Mouse (Mus musculus) forebrain, embryonic 14.5 days (tissue): ENCODE measurements around the gene Prdx6b. TPM values are rescaled to one million over a fixed set of nuclear protein-coding genes. Genes with fewer than 3 reads are reported as not detected.

Experiments used
- ATAC-seq: fragments of 200-750 bp; cut with Nextera tagmentation; 2 replicates; pipeline ENCODE4 v1.8.0; 2017; ENCODE audit warnings: mild to moderate bottlenecking, moderate library complexity
- DNase-seq: peaks from one replicate; pipeline ENCODE4 v3.0.0-alpha.2; 2015; ENCODE audit warnings: low spot score
- H3K27ac ChIP-seq: fragments of 300-500 bp; sonication (generic); 2 replicates; pipeline ENCODE4 v1.5.1; 2014; ENCODE audit warnings: low read depth, mild to moderate bottlenecking, control low read depth, low read length, moderate library complexity
- H3K27me3 ChIP-seq: fragments of 300-500 bp; sonication (generic); replicated peaks from 2 replicates; pipeline ENCODE4 v1.6.1; 2014; ENCODE audit warnings: low read length, control low read depth, mixed read lengths; ENCODE audit not compliant: control insufficient read depth, insufficient read depth
- H3K36me3 ChIP-seq: fragments of 300-500 bp; sonication (generic); 2 replicates; pipeline ENCODE4 v1.6.1; 2014; ENCODE audit warnings: low read length, control low read depth; ENCODE audit not compliant: control insufficient read depth, insufficient read depth
- H3K4me1 ChIP-seq: fragments of 300-500 bp; sonication (generic); 2 replicates; pipeline ENCODE4 v1.6.1; 2014; ENCODE audit warnings: antibody characterized with exemption, low read length, control low read depth; ENCODE audit not compliant: control insufficient read depth, insufficient read depth
- H3K4me2 ChIP-seq: fragments of 300-500 bp; sonication (generic); 2 replicates; pipeline ENCODE4 v1.6.1; 2014; ENCODE audit warnings: mild to moderate bottlenecking, control low read depth, low read length
- H3K4me3 ChIP-seq: fragments of 300-500 bp; sonication (generic); 2 replicates; pipeline ENCODE4 v1.5.1; 2014; ENCODE audit warnings: low read depth, low read length, control low read depth
- H3K9ac ChIP-seq: fragments of 300-500 bp; sonication (generic); 2 replicates; pipeline ENCODE4 v1.6.1; 2014; ENCODE audit warnings: mild to moderate bottlenecking, low read length, control low read depth, moderate library complexity
- H3K9me3 ChIP-seq: fragments of 300-500 bp; sonication (generic); replicated peaks from 2 replicates; pipeline ENCODE4 v1.6.1; 2016; ENCODE audit warnings: low read length, control low read depth, mixed read lengths; ENCODE audit not compliant: control insufficient read depth
- WGBS: fragments of 180-500 bp; shearing (Covaris S2); extraction: QIAGEN DNeasy Blood & Tissue Kit; methylation state at CpG from one replicate; pipeline ENCODE4 v1.1.7; 2014; 5-methylcytosine and 5-hydroxymethylcytosine counted together
- polyA plus RNA-seq: library from polyadenylated mRNA; unstranded; fragments of >200 nt; fragmentation: Nextera tagmentation; extraction: Ambion mirVana; gene quantifications from 2 replicates; pipeline ENCODE4 v1.2.1, GENCODE M21; 2014

The Prdx6b gene
- not detected in 2 replicates for polyA plus RNA-seq

DNA sequence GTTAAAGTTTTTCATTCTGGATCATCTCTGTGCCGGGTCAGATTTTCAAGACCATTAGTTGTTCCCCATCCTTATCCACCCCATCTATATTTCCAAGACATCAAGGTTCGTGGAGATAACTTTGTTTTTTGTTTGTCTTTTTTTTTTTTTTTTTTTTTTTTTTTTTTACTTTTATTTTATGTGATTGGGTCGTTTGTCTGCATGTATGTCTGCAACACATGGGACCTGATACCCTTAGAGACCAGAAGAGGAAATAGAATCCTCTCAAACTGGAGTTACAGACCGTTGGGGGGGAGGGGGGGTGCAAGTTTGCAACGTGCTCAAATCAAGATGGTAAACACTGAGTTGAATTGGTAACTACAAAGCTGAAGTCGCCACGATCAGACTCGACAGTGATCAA lies at the start of gene Prdx6b:
Gene Prdx6b, plus strand, starts transcription at position 301 of the 400 bp plus-strand sequence.
- 86% methylated on average over 8 of the region's 8 CpGs for WGBS
- H3K36me3 ChIP-seq = no peaks in the 10 kb centered on the region
- H3K27me3 ChIP-seq = no peaks in the 10 kb centered on the region
- no peak within 1 kb of the TSS for H3K27ac ChIP-seq
- H3K9me3 ChIP-seq = no peaks in the 10 kb centered on the region
- no peak within 1 kb of the TSS for H3K4me2 ChIP-seq
- no peaks in the 10 kb centered on the region for H3K4me1 ChIP-seq
- H3K9ac ChIP-seq = no peak within 1 kb of the TSS
- no peak within 1 kb of the TSS for H3K4me3 ChIP-seq
- DNase-seq (no peak), ATAC-seq (no peak)

DNA sequence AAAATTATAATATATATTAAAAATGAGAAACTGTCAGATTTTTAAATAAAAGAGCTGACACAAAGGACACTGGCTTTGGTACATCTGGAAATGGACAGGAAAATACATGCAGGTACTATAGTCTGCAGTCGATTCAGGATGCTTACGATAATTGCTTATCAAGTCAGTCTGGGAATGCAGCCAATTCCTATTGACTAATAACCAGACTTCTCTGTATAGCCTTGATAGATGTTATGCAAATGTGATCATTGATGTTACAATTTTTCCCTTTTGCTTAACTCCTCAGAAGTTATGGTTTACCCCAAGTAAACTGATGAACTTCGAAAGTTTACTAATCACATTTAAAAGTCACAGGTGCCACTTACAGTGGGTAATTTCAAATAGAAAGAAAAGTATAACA lies 44.8 kb upstream of the Prdx6b start:
- DNase-seq (peak; percentile 62), ATAC-seq (no peak)
- H3K4me2 ChIP-seq = no peak overlapping the region
- no peak overlapping the region for H3K27ac ChIP-seq
- H3K4me1 ChIP-seq = no peaks in the 10 kb centered on the region
- no peak overlapping the region for H3K9ac ChIP-seq
- no peaks in the 10 kb centered on the region for H3K9me3 ChIP-seq
- H3K4me3 ChIP-seq = no peak overlapping the region
- no peaks in the 10 kb centered on the region for H3K36me3 ChIP-seq
- no peaks in the 10 kb centered on the region for H3K27me3 ChIP-seq
- 70% methylated on average over 3 of the region's 3 CpGs for WGBS

DNA sequence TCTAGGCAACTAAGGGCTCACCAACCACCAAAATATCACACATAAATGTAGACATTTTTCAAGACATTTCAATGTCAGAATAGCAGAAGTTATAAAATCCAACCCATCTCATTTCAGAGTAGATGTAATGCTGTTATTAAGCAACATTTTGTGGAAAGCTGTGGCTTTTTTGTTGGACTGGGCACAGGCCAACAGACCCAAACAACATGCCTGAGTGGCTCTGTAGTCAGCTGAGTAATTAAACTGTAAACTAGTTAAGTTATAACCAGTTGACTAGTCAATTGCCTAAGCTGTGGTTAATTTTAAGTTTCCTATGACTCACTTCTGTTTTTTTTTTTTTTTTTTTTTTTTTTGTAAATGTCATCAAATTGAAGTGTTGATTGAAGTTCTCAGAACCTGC lies 44.4 kb upstream of the Prdx6b start:
- no peak overlapping the region for H3K4me3 ChIP-seq
- DNase-seq (no peak), ATAC-seq (no peak)
- no peaks in the 10 kb centered on the region for H3K36me3 ChIP-seq
- no peaks in the 10 kb centered on the region for H3K4me1 ChIP-seq
- H3K9ac ChIP-seq = no peak overlapping the region
- H3K4me2 ChIP-seq = no peak overlapping the region
- no peaks in the 10 kb centered on the region for H3K9me3 ChIP-seq
- no peak overlapping the region for H3K27ac ChIP-seq
- H3K27me3 ChIP-seq = no peaks in the 10 kb centered on the region

DNA sequence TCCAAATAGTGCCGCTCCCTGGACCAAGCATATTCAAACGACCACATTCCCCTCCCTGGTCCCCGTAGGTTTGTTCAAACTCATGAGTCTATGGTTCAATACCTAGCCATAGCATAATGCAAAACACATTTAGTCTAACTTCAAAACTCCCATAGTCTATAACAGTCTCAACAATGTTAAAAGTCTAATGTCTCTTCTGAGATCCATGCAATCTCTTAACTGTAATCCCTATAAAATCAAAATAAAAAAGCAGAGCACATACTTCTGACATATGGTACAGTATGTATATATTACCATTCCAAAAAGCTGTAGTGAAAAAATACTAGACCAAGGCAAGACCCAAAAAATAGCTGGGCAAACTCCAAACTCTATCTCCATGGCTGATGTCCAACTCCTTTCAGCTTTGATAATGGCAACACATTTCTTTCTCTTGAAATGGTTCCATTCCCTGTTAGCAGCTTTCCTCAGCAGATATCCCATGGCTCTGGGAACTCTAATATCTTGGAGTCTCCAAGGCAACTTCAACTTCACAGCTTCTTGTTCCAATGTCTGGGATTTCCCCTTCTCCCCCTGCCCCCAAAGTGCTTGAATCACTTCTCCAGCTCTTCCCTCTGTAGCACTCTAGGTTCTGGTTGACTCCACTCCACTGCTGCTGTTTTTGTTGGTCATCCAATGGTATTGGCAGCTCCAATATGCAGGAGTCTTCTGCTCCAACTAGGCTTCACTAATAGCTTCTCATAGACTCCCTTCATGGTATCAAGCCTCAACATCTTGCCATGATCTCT lies 32.2 kb upstream of the Prdx6b start:
- DNase-seq = peak; percentile 13
- no peak overlapping the region for H3K4me3 ChIP-seq
- no peak for ATAC-seq
- H3K4me2 ChIP-seq = no peak overlapping the region
- 89% methylated on average over 3 of the region's 3 CpGs for WGBS
- no peaks in the 10 kb centered on the region for H3K27me3 ChIP-seq
- no peak overlapping the region for H3K27ac ChIP-seq
- H3K9ac ChIP-seq = no peak overlapping the region
- H3K36me3 ChIP-seq = no peaks in the 10 kb centered on the region
- no peaks in the 10 kb centered on the region for H3K9me3 ChIP-seq
- no peaks in the 10 kb centered on the region for H3K4me1 ChIP-seq

DNA sequence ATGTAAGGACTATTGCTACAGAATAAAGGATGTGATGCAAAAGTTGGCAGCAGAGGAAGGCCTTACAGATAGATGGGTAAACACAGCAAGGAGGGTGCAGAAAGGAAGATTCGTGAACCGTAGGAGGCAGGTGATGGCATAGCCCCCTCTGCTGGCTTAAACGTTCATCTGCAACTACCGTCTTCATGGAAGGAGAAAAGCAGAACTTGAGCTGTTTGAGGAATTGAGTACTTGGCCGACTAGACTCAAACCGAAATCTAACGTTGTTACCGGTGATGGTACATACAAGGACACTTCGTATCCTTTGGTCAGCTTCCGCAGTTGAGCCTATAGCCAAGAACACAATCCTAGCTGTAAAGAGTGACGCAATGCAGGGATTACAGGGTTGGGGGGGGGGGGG lies 25.4 kb upstream of the Prdx6b start:
- no peaks in the 10 kb centered on the region for H3K9me3 ChIP-seq
- peak overlapping the region; percentile 10; the same call in 1 of the 2 replicates for H3K4me2 ChIP-seq
- 15% methylated on average over 11 of the region's 11 CpGs for WGBS
- no peak overlapping the region for H3K4me3 ChIP-seq
- no peaks in the 10 kb centered on the region for H3K27me3 ChIP-seq
- DNase-seq = peak; percentile 78
- no peaks in the 10 kb centered on the region for H3K4me1 ChIP-seq
- ATAC-seq = peak; percentile 63
- H3K27ac ChIP-seq = no peak overlapping the region
- no peaks in the 10 kb centered on the region for H3K36me3 ChIP-seq
- H3K9ac ChIP-seq = no peak overlapping the region

DNA sequence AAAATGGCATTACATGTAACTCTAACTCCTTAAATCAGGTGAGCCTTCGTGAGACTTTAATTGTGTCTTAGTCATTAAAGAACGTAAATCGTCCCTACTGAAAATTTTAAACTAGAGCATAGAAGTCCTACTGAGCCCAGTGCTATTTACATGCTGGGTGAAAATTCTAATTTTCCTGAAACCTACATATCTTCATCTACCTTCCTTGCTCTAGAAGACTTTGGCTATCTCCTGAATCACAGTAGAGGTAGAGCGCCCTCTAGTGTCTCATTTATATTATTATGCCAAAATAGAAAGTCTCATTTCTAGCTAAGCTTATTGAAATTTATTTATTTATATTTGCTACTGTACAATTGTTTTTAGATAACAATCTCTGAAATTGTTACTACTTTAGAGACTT lies 24.2 kb upstream of the Prdx6b start:
- H3K4me2 ChIP-seq = no peak overlapping the region
- no peaks in the 10 kb centered on the region for H3K27me3 ChIP-seq
- H3K4me3 ChIP-seq = no peak overlapping the region
- no peaks in the 10 kb centered on the region for H3K4me1 ChIP-seq
- WGBS = 57% methylated on average over 4 of the region's 4 CpGs
- DNase-seq = peak; percentile 85
- no peaks in the 10 kb centered on the region for H3K36me3 ChIP-seq
- no peak overlapping the region for H3K9ac ChIP-seq
- no peaks in the 10 kb centered on the region for H3K9me3 ChIP-seq
- ATAC-seq = peak; percentile 58; the same call in 1 of the 2 replicates
- no peak overlapping the region for H3K27ac ChIP-seq

DNA sequence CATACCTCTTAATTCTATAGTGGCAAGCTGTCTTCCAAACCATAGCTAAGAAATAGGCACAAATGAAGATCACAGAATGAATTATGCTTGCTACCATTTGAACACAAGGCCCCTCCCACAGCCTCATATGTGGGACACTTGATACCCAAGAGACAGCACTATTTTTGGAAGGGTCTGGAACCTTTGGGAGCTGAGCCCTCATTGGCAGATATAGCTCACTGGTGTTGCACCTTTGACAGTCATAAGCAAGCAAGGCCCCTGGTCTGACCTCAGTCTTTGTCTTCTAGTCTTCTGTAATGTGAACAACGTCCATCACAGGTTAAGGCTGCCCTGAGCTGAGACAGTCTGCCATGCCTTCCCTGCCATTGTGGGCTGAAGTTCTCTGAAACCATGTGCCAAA lies 20.8 kb upstream of the Prdx6b start:
- Histone ChIP-seq H3K4me2 (no peak overlapping the region), H3K36me3 (no peaks in the 10 kb centered on the region), H3K27me3 (no peaks in the 10 kb centered on the region), H3K9ac (no peak overlapping the region), H3K27ac (no peak overlapping the region), H3K9me3 (no peaks in the 10 kb centered on the region), H3K4me1 (no peaks in the 10 kb centered on the region), H3K4me3 (no peak overlapping the region)
- no peak for ATAC-seq
- DNase-seq = no peak
- 74% methylated on average over 1 of the region's 1 CpGs for WGBS

DNA sequence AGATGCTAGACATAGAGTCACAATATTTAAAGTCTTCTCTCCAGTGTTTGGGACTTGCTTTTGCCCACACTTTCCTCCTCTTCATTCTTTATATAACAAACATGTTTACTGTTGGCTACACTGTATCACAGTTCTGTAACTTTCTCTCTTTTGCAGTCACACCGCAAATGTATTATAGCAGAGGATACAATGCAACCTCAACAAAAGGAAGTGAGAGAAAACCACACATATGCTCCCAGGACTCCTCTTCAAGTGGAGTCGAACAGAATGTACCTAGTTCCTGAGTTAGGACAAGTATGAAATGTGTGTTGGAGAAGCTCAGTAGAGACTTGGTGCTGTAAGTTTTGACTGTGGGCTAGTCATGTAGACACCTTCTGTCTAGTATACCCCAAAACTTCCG lies 19.2 kb upstream of the Prdx6b start:
- no peak for ATAC-seq

DNA sequence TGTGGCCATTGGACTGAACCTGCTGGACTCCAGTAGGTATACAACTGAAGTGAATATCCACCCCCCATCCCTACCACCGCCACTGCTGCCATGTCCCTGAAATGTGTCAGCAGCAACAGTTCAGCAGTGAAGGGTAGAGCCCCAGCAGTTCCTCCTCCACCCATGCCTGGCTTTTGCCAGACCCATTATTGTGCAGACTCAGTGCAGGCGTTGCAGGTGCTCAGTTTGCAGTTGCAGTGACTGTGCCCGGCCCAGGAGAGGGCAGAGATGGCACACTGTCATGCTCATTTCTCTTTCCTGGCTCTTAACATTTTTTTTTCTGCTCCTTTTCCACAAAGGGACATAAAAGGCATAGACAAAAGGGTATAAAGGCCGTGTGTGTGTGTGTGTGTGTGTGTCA lies 18.5 kb upstream of the Prdx6b start:
- no peak overlapping the region for H3K9ac ChIP-seq
- H3K4me1 ChIP-seq = no peaks in the 10 kb centered on the region
- no peak overlapping the region for H3K27ac ChIP-seq
- no peak overlapping the region for H3K4me2 ChIP-seq
- H3K4me3 ChIP-seq = no peak overlapping the region
- WGBS = 78% methylated on average over 4 of the region's 4 CpGs
- H3K9me3 ChIP-seq = no peaks in the 10 kb centered on the region
- ATAC-seq (no peak), DNase-seq (no peak)
- H3K27me3 ChIP-seq = no peaks in the 10 kb centered on the region
- no peaks in the 10 kb centered on the region for H3K36me3 ChIP-seq

More for the DNA sequence above, 19.2 kb upstream of the Prdx6b start:
- Histone ChIP-seq H3K9ac (no peak overlapping the region), H3K9me3 (no peaks in the 10 kb centered on the region), H3K4me3 (no peak overlapping the region), H3K27ac (no peak overlapping the region), H3K4me2 (no peak overlapping the region), H3K36me3 (no peaks in the 10 kb centered on the region), H3K4me1 (no peaks in the 10 kb centered on the region), H3K27me3 (no peaks in the 10 kb centered on the region)
- no peak for DNase-seq
- WGBS = 88% methylated on average over 3 of the region's 3 CpGs
